ENCODE assay signal across 7 mouse cellular contexts in genomic region chr12:56697011-56697740, GRCm38 (mm10). TPM values are rescaled to one million over a fixed set of nuclear protein-coding genes. Genes with fewer than 3 reads are reported as not detected.
A peak's percentile ranks its signal among the peaks of the same experiment; 100 is the strongest.
DNase-seq lines count a peak whose midpoint lies in the region; ATAC-seq and TF ChIP-seq lines count a peak whose summit lies in the region.

No protein-coding gene starts in this region.

- TF ChIP-seq CTCF in stomach, postnatal 0 days (IDR thresholded peaks at IDR 0.05; ENCODE audit: low read depth): no peak

- no peaks in the 10 kb centered on the region for H3K36me3 ChIP-seq in megakaryocyte, embryonic 14.5 days (replicated peaks; ENCODE audit: low read length)
- no peaks in the 10 kb centered on the region for H3K36me3 ChIP-seq in embryonic facial prominence, embryonic 14.5 days (ENCODE audit: control insufficient read depth, insufficient read depth, low read length)
- no peaks in the 10 kb centered on the region for H3K36me3 ChIP-seq in limb, embryonic 13.5 days
- no peaks in the 10 kb centered on the region for H3K36me3 ChIP-seq in stomach, postnatal 0 days (ENCODE audit: control insufficient read depth, insufficient read depth, low read length)

- H3K4me1 ChIP-seq in megakaryocyte, embryonic 14.5 days: peaks cover 39% of the 10 kb centered on the region
- no peaks in the 10 kb centered on the region for H3K4me1 ChIP-seq in embryonic facial prominence, embryonic 14.5 days (ENCODE audit: control insufficient read depth, insufficient read depth, low read length)
- H3K4me1 ChIP-seq in limb, embryonic 13.5 days: peaks cover 41% of the 10 kb centered on the region
- no peaks in the 10 kb centered on the region for H3K4me1 ChIP-seq in stomach, postnatal 0 days (replicated peaks; ENCODE audit: control insufficient read depth, insufficient read depth)

- no peak for ATAC-seq in megakaryocyte, adult 5-6 weeks (ENCODE audit: poor library complexity, severe bottlenecking)
- no peak for ATAC-seq in embryonic facial prominence, embryonic 14.5 days (ENCODE audit: low read depth)
- peak; percentile 18; the same call in 1 of the 2 replicates for ATAC-seq in limb, embryonic 13.5 days (ENCODE audit: low FRiP score, low read depth)
- ATAC-seq in stomach, postnatal 0 days (ENCODE audit: low FRiP score, low TSS enrichment): no peak

- TF ChIP-seq EP300 in stomach, postnatal 0 days (optimal IDR thresholded peaks at IDR 0.05): no peak

- H3K9me3 ChIP-seq in megakaryocyte, embryonic 14.5 days: peaks cover 43% of the 10 kb centered on the region
- no peaks in the 10 kb centered on the region for H3K9me3 ChIP-seq in embryonic facial prominence, embryonic 14.5 days (ENCODE audit: control insufficient read depth, low read length)
- H3K9me3 ChIP-seq in limb, embryonic 13.5 days: no peaks in the 10 kb centered on the region
- no peaks in the 10 kb centered on the region for H3K9me3 ChIP-seq in stomach, postnatal 0 days (ENCODE audit: control insufficient read depth, low read length)

- H3K4me3 ChIP-seq in megakaryocyte, embryonic 14.5 days (replicated peaks): peak overlapping the region; percentile 80
- H3K4me3 ChIP-seq in embryonic facial prominence, embryonic 14.5 days (ENCODE audit: low read depth, low read length): peak overlapping the region; percentile 41
- H3K4me3 ChIP-seq in limb, embryonic 13.5 days: peak overlapping the region; percentile 47
- peak overlapping the region; percentile 36 for H3K4me3 ChIP-seq in stomach, postnatal 0 days (ENCODE audit: low read depth, low read length)

- H3K9ac ChIP-seq in embryonic facial prominence, embryonic 14.5 days (ENCODE audit: low read depth, low read length): peak overlapping the region; percentile 67
- H3K9ac ChIP-seq in limb, embryonic 13.5 days: peak overlapping the region; percentile 65
- no peak overlapping the region for H3K9ac ChIP-seq in stomach, postnatal 0 days (ENCODE audit: low read length)

- H3K27ac ChIP-seq in embryonic facial prominence, embryonic 14.5 days (replicated peaks; ENCODE audit: low read depth, low read length): peak overlapping the region; percentile 68
- H3K27ac ChIP-seq in limb, embryonic 13.5 days: peak overlapping the region; percentile 69
- no peak overlapping the region for H3K27ac ChIP-seq in stomach, postnatal 0 days (replicated peaks)

- WGBS in embryonic facial prominence, embryonic 14.5 days: 1% methylated on average over 26 of the region's 36 CpGs
- under 1% methylated on average over 36 of the region's 36 CpGs for WGBS in limb, embryonic 13.5 days
- WGBS in stomach, postnatal 0 days: 1% methylated on average over 36 of the region's 36 CpGs

- DNase-seq in embryonic facial prominence, embryonic 14.5 days (ENCODE audit: low spot score): no peak
- DNase-seq in stomach, postnatal 0 days (ENCODE audit: low spot score): no peak
- no peak for DNase-seq in B cell, adult 2 months
- DNase-seq in right cerebral cortex, adult 18-20 months: no peak

- peak overlapping the region; percentile 50 for H3K4me2 ChIP-seq in embryonic facial prominence, embryonic 14.5 days (ENCODE audit: low read depth, low read length)
- peak overlapping the region; percentile 68 for H3K4me2 ChIP-seq in limb, embryonic 13.5 days (replicated peaks)
- H3K4me2 ChIP-seq in stomach, postnatal 0 days (replicated peaks; ENCODE audit: low read depth): peak overlapping the region; percentile 56

- H3K27me3 ChIP-seq in megakaryocyte, embryonic 14.5 days (replicated peaks): peaks cover 88% of the 10 kb centered on the region
- peaks cover 92% of the 10 kb centered on the region for H3K27me3 ChIP-seq in embryonic facial prominence, embryonic 14.5 days (replicated peaks; ENCODE audit: control insufficient read depth, insufficient read depth, low read length)
- H3K27me3 ChIP-seq in limb, embryonic 13.5 days: peaks cover 90% of the 10 kb centered on the region
- H3K27me3 ChIP-seq in stomach, postnatal 0 days (ENCODE audit: control insufficient read depth, insufficient read depth, low read length): peaks cover 39% of the 10 kb centered on the region

RNA-seq across cellular contexts. Expression of gene Pax9, which starts 5.6 kb away (rescaled TPM):
- polyA plus RNA-seq in megakaryocyte, embryonic 14.5 days (2012; ENCODE audit: insufficient read depth, low replicate concordance): not detected in 2 replicates
- total RNA-seq in megakaryocyte, adult 5-6 weeks (2015): not detected in 2 replicates
- not detected in 2 replicates for total RNA-seq in megakaryocyte, adult 5-6 weeks (2017)
- polyA plus RNA-seq in embryonic facial prominence, embryonic 14.5 days (2014; fragmentation: Nextera tagmentation; extraction: Ambion mirVana): 9.2 and 9.4 TPM in 2 replicates
- polyA plus RNA-seq in limb, embryonic 13.5 days (2015; fragmentation: Nextera tagmentation; extraction: Ambion mirVana): 7.2 and 10.2 TPM in 2 replicates
- polyA plus RNA-seq in stomach, postnatal 0 days (2015; fragmentation: Nextera tagmentation; extraction: Ambion mirVana): 1.0 and 1.3 TPM in 2 replicates
